Mouse (Mus musculus): ENCODE measurements around the gene Il17c.

DNA sequence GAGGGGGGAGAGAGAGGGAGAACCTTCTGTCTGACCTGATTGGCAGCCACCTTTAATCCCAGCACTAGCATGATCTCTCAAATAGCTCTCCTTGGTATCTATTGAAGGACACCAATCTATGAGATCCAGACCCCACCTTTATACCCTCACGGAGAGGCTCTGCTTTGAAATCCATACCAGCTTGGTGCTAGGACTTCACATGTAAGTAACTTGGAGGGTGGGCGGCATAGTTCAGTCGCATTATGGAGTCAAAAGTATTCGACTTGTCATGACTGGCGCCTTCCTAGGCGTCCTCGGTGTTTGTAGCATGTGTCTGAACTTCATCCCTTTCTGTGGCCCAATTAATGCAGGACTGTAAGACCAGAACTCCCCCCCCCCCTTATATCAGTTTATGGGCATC is 46.5 kb upstream of the Il17c start:
- TF ChIP-seq CTCF (IDR thresholded peaks at IDR 0.05; ENCODE audit: extremely low read depth, insufficient read depth, low read length) (no peak), POLR2A (IDR thresholded peaks at IDR 0.05; ENCODE audit: extremely low read depth, insufficient read depth, low read length) (no peak)

Measured in cortical plate, adult 2 months (tissue).